8 mouse cellular contexts compared by ENCODE assay signal in genomic region chr5:88689279-88689938, GRCm38 (mm10). TPM values are rescaled to one million over a fixed set of nuclear protein-coding genes. Genes with fewer than 3 reads are reported as not detected.
A peak's percentile ranks its signal among the peaks of the same experiment; 100 is the strongest.
DNase-seq lines count a peak whose midpoint lies in the region; ATAC-seq and TF ChIP-seq lines count a peak whose summit lies in the region.

No protein-coding gene starts in this region.

- no peaks in the 10 kb centered on the region for H3K36me3 ChIP-seq in intestine, embryonic 16.5 days (ENCODE audit: control insufficient read depth, insufficient read depth, low read length)

- 0 out of 2 replicates have a peak, but pooled peaks have one; percentile 6 for ATAC-seq in intestine, embryonic 16.5 days

- intact Hi-C loops in gastrocnemius, adult 2 months (cut with DNase I), result loop anchor here (2.0 kb wide), 1 partner anchor 75 kb away; the partner anchor contains the start of gene Dck

- H3K9me3 ChIP-seq in intestine, embryonic 16.5 days (ENCODE audit: control insufficient read depth, low read length), result no peaks in the 10 kb centered on the region

- no peak overlapping the region for H3K4me3 ChIP-seq in gastrocnemius, adult 2 months
- no peak overlapping the region for H3K4me3 ChIP-seq in intestine, embryonic 16.5 days (ENCODE audit: low read length)

- no peak overlapping the region for H3K4me2 ChIP-seq in intestine, embryonic 16.5 days (ENCODE audit: low read depth, low read length)

- no peak for DNase-seq in gastrocnemius, adult 2 months
- DNase-seq in gastrocnemius, adult 18-20 months (ENCODE audit: low spot score), result no peak
- peak; percentile 86 for DNase-seq in 3T3-L1 (ENCODE audit: low read depth, low spot score)
- DNase-seq in R1 (ENCODE audit: low read depth, low spot score), result peak; percentile 71
- DNase-seq in telencephalon, adult 2 months (ENCODE audit: low read depth, low spot score), result peak; percentile 40
- no peak for DNase-seq in thymus, postnatal 25 days
- DNase-seq in adrenal gland, postnatal 25 days, result no peak

- 79% methylated on average over 3 of the region's 3 CpGs for WGBS in intestine, embryonic 16.5 days

- peaks cover 7% of the 10 kb centered on the region for H3K4me1 ChIP-seq in intestine, embryonic 16.5 days (ENCODE audit: control insufficient read depth, insufficient read depth, low read length)

- H3K27ac ChIP-seq in gastrocnemius, adult 2 months, result no peak overlapping the region
- no peak overlapping the region for H3K27ac ChIP-seq in intestine, embryonic 16.5 days (ENCODE audit: low read length)

- H3K9ac ChIP-seq in intestine, embryonic 16.5 days (ENCODE audit: low read depth, low read length), result no peak overlapping the region

- H3K27me3 ChIP-seq in intestine, embryonic 16.5 days (replicated peaks; ENCODE audit: control insufficient read depth, insufficient read depth, low read length), result no peaks in the 10 kb centered on the region

- peak; percentile 78 for TF ChIP-seq CTCF in gastrocnemius, adult 2 months (IDR thresholded peaks at IDR 0.05)

RNA-seq across cellular contexts. Expression of gene Grsf1, which starts 13.4 kb away (rescaled TPM):
- total RNA-seq in gastrocnemius, adult 2 months (2021), result 100 to 1,000 TPM; 125 to 167 TPM
- 100 to 1,000 TPM; 142 to 143 TPM for total RNA-seq in gastrocnemius, adult 18-20 months (2021)
- polyA plus RNA-seq in intestine, embryonic 16.5 days (2015; fragmentation: Nextera tagmentation; extraction: Ambion mirVana), result 11.7 and 23.9 TPM in 2 replicates
- 134 and 146 TPM in 2 replicates for total RNA-seq in adrenal gland, postnatal 25 days (2021)

RNA-seq across cellular contexts. Expression of gene Mob1b, which starts 31.2 kb away (rescaled TPM):
- total RNA-seq in gastrocnemius, adult 2 months (2021), result 10 to 100 TPM; 18.8 to 23.3 TPM
- total RNA-seq in gastrocnemius, adult 18-20 months (2021), result 10 to 100 TPM; 17.7 to 20.3 TPM
- polyA plus RNA-seq in intestine, embryonic 16.5 days (2015; fragmentation: Nextera tagmentation; extraction: Ambion mirVana), result 8.7 and 10.3 TPM in 2 replicates
- 39.0 and 43.1 TPM in 2 replicates for total RNA-seq in adrenal gland, postnatal 25 days (2021)

Comparison
In these comparisons a context has a peak if more than half of its experiments do, and no peak if none do; other contexts are left out.
1. DNase-seq: peak in 3T3-L1 (single experiment), R1 (single experiment) and telencephalon, adult 2 months (single experiment); none in gastrocnemius, adult 2 months (single experiment), gastrocnemius, adult 18-20 months (single experiment), thymus, postnatal 25 days (single experiment) and adrenal gland, postnatal 25 days (single experiment).